ENCODE assay signal across 9 mouse cellular contexts in genomic region chr17:28516881-28517280, GRCm38 (mm10). TPM values are rescaled to one million over a fixed set of nuclear protein-coding genes. Genes with fewer than 3 reads are reported as not detected.
DNase-seq lines count a peak whose midpoint lies in the region; ATAC-seq lines count a peak whose summit lies in the region.
"Had no signal": no experiment of that assay in that cellular context is flagged by ENCODE, and none has a peak within 500 bp of the region (broad histone marks: within the 10 kb centered on the region; RNA-seq: fewer than 3 reads in every experiment).

No protein-coding gene starts in this region.

- H3K9me3 ChIP-seq in limb, embryonic 12.5 days = no peaks in the 10 kb centered on the region
- no peaks in the 10 kb centered on the region for H3K9me3 ChIP-seq in limb, embryonic 10.5 days (replicated peaks)
- H3K9me3 ChIP-seq in hindbrain, embryonic 15.5 days = no peaks in the 10 kb centered on the region
- H3K9me3 ChIP-seq in neural tube, embryonic 13.5 days = no peaks in the 10 kb centered on the region

- peak overlapping the region; percentile 48 for H3K4me3 ChIP-seq in limb, embryonic 12.5 days (replicated peaks)
- no peak overlapping the region; the same call in 1 of the 2 replicates for H3K4me3 ChIP-seq in limb, embryonic 10.5 days
- 0 out of 2 replicates have a peak overlapping the region, but pooled peaks have one; percentile 51 for H3K4me3 ChIP-seq in hindbrain, embryonic 15.5 days
- no peak overlapping the region for H3K4me3 ChIP-seq in neural tube, embryonic 13.5 days
- H3K4me3 ChIP-seq: myocyte had no signal

- H3K4me1 ChIP-seq in limb, embryonic 12.5 days (replicated peaks) = peaks cover 32% of the 10 kb centered on the region
- peaks cover 39% of the 10 kb centered on the region for H3K4me1 ChIP-seq in limb, embryonic 10.5 days
- peaks cover 24% of the 10 kb centered on the region for H3K4me1 ChIP-seq in hindbrain, embryonic 15.5 days (replicated peaks)
- H3K4me1 ChIP-seq in neural tube, embryonic 13.5 days (replicated peaks) = peaks cover 22% of the 10 kb centered on the region

- peak overlapping the region; percentile 90 for H3K4me2 ChIP-seq in limb, embryonic 12.5 days
- peak overlapping the region; percentile 98 for H3K4me2 ChIP-seq in hindbrain, embryonic 15.5 days
- H3K4me2 ChIP-seq in neural tube, embryonic 13.5 days = peak overlapping the region; percentile 90

- peak; percentile 32 for DNase-seq in CD4-positive, CD25-positive, alpha-beta regulatory T cell, adult 2 months (ENCODE audit: low read depth, low spot score)
- DNase-seq in limb, embryonic 10.5 days (ENCODE audit: low spot score) = no peak
- no peak for DNase-seq in right cerebral cortex, postnatal 14 days
- no peak for DNase-seq in adipocyte (ENCODE audit: low spot score)

- peaks cover 50% of the 10 kb centered on the region for H3K27me3 ChIP-seq in limb, embryonic 12.5 days
- H3K27me3 ChIP-seq in limb, embryonic 10.5 days (ENCODE audit: low read depth, poor library complexity, severe bottlenecking) = peaks cover 85% of the 10 kb centered on the region
- peaks cover 10% of the 10 kb centered on the region for H3K27me3 ChIP-seq in hindbrain, embryonic 15.5 days
- H3K27me3 ChIP-seq in neural tube, embryonic 13.5 days = peaks cover 44% of the 10 kb centered on the region

- no peaks in the 10 kb centered on the region for H3K36me3 ChIP-seq in limb, embryonic 12.5 days
- no peaks in the 10 kb centered on the region; the same call in 1 of the 2 replicates for H3K36me3 ChIP-seq in limb, embryonic 10.5 days
- no peaks in the 10 kb centered on the region for H3K36me3 ChIP-seq in hindbrain, embryonic 15.5 days
- no peaks in the 10 kb centered on the region for H3K36me3 ChIP-seq in neural tube, embryonic 13.5 days

- WGBS in limb, embryonic 12.5 days = 71% methylated on average over 4 of the region's 4 CpGs
- 73% methylated on average over 4 of the region's 4 CpGs for WGBS in limb, embryonic 10.5 days
- 79% methylated on average over 4 of the region's 4 CpGs for WGBS in hindbrain, embryonic 15.5 days
- 68% methylated on average over 4 of the region's 4 CpGs for whole genome bisulfite sequencing in neural tube, embryonic 13.5 days

- no peak for ATAC-seq in CD4-positive, CD25-positive, alpha-beta regulatory T cell, adult 4 months
- no peak for ATAC-seq in limb, embryonic 12.5 days (ENCODE audit: insufficient number of reproducible peaks, insufficient read depth, low FRiP score, low TSS enrichment, low read depth)
- ATAC-seq in hindbrain, embryonic 15.5 days (ENCODE audit: low FRiP score, low read depth) = no peak
- no peak for ATAC-seq in neural tube, embryonic 13.5 days (ENCODE audit: low read depth)

- H3K9ac ChIP-seq in limb, embryonic 12.5 days (replicated peaks) = no peak overlapping the region
- H3K9ac ChIP-seq in hindbrain, embryonic 15.5 days = no peak overlapping the region
- H3K9ac ChIP-seq in neural tube, embryonic 13.5 days = no peak overlapping the region

- 0 out of 2 replicates have a peak overlapping the region, but pooled peaks have one; percentile 74 for H3K27ac ChIP-seq in limb, embryonic 12.5 days
- H3K27ac ChIP-seq in limb, embryonic 10.5 days = no peak overlapping the region
- H3K27ac ChIP-seq in hindbrain, embryonic 15.5 days (replicated peaks) = 0 out of 2 replicates have a peak overlapping the region, but pooled peaks have one; percentile 70
- H3K27ac ChIP-seq in neural tube, embryonic 13.5 days (replicated peaks) = no peak overlapping the region

RNA-seq across cellular contexts. Expression of gene Fkbp5, which starts 0.4 kb away (rescaled TPM):
- 10 to 100 TPM; 17.4 to 17.8 TPM for polyA plus RNA-seq in CD4-positive, CD25-positive, alpha-beta regulatory T cell, adult 4 months (2017; shearing (Covaris generic))
- polyA plus RNA-seq in limb, embryonic 12.5 days (2016; fragmentation: Nextera tagmentation; extraction: Ambion mirVana) = 36.2 and 42.4 TPM in 2 replicates
- 32.5 and 32.6 TPM in 2 replicates for polyA plus RNA-seq in limb, embryonic 10.5 days (2016; fragmentation: Nextera tagmentation; extraction: Ambion mirVana)
- polyA plus RNA-seq in hindbrain, embryonic 15.5 days (2015; fragmentation: Nextera tagmentation; extraction: Ambion mirVana) = 31.5 and 32.5 TPM in 2 replicates
- 25.1 and 26.6 TPM in 2 replicates for polyA plus RNA-seq in neural tube, embryonic 13.5 days (2015; fragmentation: Nextera tagmentation; extraction: Ambion mirVana)

RNA-seq across cellular contexts. Expression of gene Armc12, which starts 13.7 kb away (rescaled TPM):
- polyA plus RNA-seq in CD4-positive, CD25-positive, alpha-beta regulatory T cell, adult 4 months (2017; shearing (Covaris generic)) = not detected
- polyA plus RNA-seq in limb, embryonic 12.5 days (2016; fragmentation: Nextera tagmentation; extraction: Ambion mirVana) = not detected in 2 replicates
- polyA plus RNA-seq in limb, embryonic 10.5 days (2016; fragmentation: Nextera tagmentation; extraction: Ambion mirVana) = not detected in 2 replicates
- polyA plus RNA-seq in hindbrain, embryonic 15.5 days (2015; fragmentation: Nextera tagmentation; extraction: Ambion mirVana) = not detected in 2 replicates
- polyA plus RNA-seq in neural tube, embryonic 13.5 days (2015; fragmentation: Nextera tagmentation; extraction: Ambion mirVana) = not detected in 2 replicates
- polyA plus RNA-seq: myocyte had no signal

RNA-seq across cellular contexts. Expression of gene Clpsl2, which starts 32.3 kb away (rescaled TPM):
- not detected for polyA plus RNA-seq in CD4-positive, CD25-positive, alpha-beta regulatory T cell, adult 4 months (2017; shearing (Covaris generic))
- polyA plus RNA-seq in limb, embryonic 12.5 days (2016; fragmentation: Nextera tagmentation; extraction: Ambion mirVana) = not detected in 2 replicates
- not detected in 2 replicates for polyA plus RNA-seq in limb, embryonic 10.5 days (2016; fragmentation: Nextera tagmentation; extraction: Ambion mirVana)
- not detected in 2 replicates for polyA plus RNA-seq in hindbrain, embryonic 15.5 days (2015; fragmentation: Nextera tagmentation; extraction: Ambion mirVana)
- polyA plus RNA-seq in neural tube, embryonic 13.5 days (2015; fragmentation: Nextera tagmentation; extraction: Ambion mirVana) = not detected in 2 replicates
- polyA plus RNA-seq: myocyte had no signal

RNA-seq across cellular contexts. Expression of gene Clps, which starts 43.7 kb away (rescaled TPM):
- not detected for polyA plus RNA-seq in CD4-positive, CD25-positive, alpha-beta regulatory T cell, adult 4 months (2017; shearing (Covaris generic))
- not detected in 2 replicates for polyA plus RNA-seq in limb, embryonic 12.5 days (2016; fragmentation: Nextera tagmentation; extraction: Ambion mirVana)
- polyA plus RNA-seq in limb, embryonic 10.5 days (2016; fragmentation: Nextera tagmentation; extraction: Ambion mirVana) = not detected in 2 replicates
- 0.44 and 0.47 TPM in 2 replicates for polyA plus RNA-seq in hindbrain, embryonic 15.5 days (2015; fragmentation: Nextera tagmentation; extraction: Ambion mirVana)
- not detected in 2 replicates for polyA plus RNA-seq in neural tube, embryonic 13.5 days (2015; fragmentation: Nextera tagmentation; extraction: Ambion mirVana)
- polyA plus RNA-seq: myocyte had no signal

RNA-seq across cellular contexts. Expression of gene Lhfpl5, which starts 58.6 kb away (rescaled TPM):
- polyA plus RNA-seq in CD4-positive, CD25-positive, alpha-beta regulatory T cell, adult 4 months (2017; shearing (Covaris generic)) = 1 to 10 TPM; 1.1 to 1.3 TPM
- 0.46 and 0.89 TPM in 2 replicates for polyA plus RNA-seq in limb, embryonic 12.5 days (2016; fragmentation: Nextera tagmentation; extraction: Ambion mirVana)
- polyA plus RNA-seq in limb, embryonic 10.5 days (2016; fragmentation: Nextera tagmentation; extraction: Ambion mirVana) = 0.39 and 0.55 TPM in 2 replicates
- polyA plus RNA-seq in hindbrain, embryonic 15.5 days (2015; fragmentation: Nextera tagmentation; extraction: Ambion mirVana) = 16.4 and 16.5 TPM in 2 replicates
- 7.9 and 8.2 TPM in 2 replicates for polyA plus RNA-seq in neural tube, embryonic 13.5 days (2015; fragmentation: Nextera tagmentation; extraction: Ambion mirVana)

Comparison
In these comparisons a context has a peak if more than half of its experiments do, and no peak if none do; other contexts are left out.
1. H3K27ac ChIP-seq: peak in limb, embryonic 12.5 days (single experiment) and hindbrain, embryonic 15.5 days (single experiment); none in limb, embryonic 10.5 days (single experiment) and neural tube, embryonic 13.5 days (single experiment).
2. H3K4me3 ChIP-seq: peak in limb, embryonic 12.5 days (single experiment) and hindbrain, embryonic 15.5 days (single experiment); none in limb, embryonic 10.5 days (single experiment) and neural tube, embryonic 13.5 days (single experiment).
3. Peak in every context shown above with its lines, with median percentiles within 50 percentile points of each other: H3K4me2 ChIP-seq.